Mouse (Mus musculus) CD4-positive naive resting alpha-beta T cell, adult 76 days (primary cell): ENCODE data around the gene Olfr152. TPM values are rescaled to one million over a fixed set of nuclear protein-coding genes. Genes with fewer than 3 reads are reported as not detected.

Experiments
- total RNA-seq: library from RNA; stranded (reverse); gene quantifications from one replicate; pipeline ENCODE4 v1.2.4, GENCODE M21; 2023

The Olfr152 gene
- total RNA-seq, result not detected

DNA sequence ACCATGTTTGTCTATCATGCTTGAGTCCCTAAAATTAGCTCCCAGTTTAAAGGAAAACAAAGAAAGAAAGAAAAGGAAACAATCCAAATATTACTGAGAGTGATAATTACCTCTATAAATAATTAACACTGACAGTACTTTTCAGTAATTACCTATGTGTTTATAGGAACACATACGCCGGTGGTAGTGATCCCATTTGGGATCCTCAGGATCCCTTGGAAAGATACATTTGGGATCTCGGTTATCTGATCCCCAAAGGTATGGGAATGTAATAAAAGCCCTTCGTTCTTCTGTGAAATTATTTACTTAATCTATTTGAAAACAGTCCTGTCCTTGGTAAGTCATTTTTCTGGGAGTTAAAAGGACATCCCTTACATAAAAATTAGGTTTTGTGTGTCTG is at the start of gene Olfr152:
TSS of gene Olfr152 (plus strand) at position 301 of the 400 bp plus-strand sequence.

DNA sequence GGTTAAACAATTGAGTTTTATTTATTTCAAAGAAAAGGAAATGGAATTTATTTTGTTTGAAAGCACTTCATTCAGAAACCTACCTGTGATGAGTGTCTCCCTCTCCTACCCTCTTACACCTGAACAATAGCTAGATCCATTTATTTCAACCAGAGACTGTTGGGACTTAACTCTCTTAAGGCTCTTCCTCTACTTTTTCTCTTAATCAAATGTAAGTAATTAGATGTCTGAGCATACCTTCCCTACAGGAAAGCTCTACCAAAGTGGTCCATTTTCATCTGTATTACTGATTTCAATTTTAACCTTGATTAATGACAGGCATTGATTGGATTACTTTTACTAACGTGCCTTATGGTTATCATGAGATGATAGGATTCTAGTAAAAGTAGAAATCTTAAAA is 39.4 kb upstream of the Olfr152 start, which contains the start of gene Olfr1138:
TSS of gene Olfr1138 (minus strand) at position 101 of the 400 bp plus-strand sequence.

DNA sequence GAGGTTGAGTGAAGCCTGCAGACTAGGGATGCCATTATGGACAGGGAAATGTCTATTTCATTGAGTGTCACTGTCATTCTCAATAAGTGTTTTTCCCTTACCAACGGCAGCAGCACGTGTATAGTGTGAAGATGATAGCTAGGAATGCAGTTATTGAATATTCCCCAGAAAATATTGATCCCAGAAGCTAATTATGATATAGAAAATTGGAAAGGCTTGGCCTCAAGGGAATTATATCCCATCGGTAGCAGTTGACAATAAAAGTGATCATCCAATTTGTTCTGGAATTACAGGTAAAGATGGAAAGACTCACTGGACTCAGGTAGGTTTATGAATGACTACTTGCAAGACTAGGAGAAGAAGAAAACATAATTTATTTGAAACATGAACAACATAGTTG is 35.8 kb upstream of the Olfr152 start, which contains the start of gene Olfr1140:
TSS of gene Olfr1140 (plus strand) at position 301 of the 400 bp plus-strand sequence.

DNA sequence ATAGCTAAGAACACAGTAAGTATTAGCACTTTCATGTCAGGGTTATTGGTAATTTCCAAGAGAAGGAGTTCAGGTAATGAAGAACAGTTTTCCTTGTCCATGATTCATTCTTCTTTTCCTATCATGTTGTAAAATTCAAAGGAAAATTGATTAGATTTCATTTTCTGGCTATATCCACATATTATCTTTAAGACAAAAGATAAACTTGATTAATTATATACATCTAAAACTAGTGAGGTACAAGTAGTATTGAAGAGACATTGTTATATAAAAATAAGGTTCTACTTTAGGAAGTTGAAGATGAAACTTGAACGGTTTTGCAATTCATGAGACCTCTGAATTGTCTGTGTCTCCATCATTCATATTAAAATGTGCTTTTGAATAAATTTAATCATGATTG is 25.4 kb upstream of the Olfr152 start, which contains the start of gene Olfr1141:
TSS of gene Olfr1141 (minus strand) at position 101 of the 400 bp plus-strand sequence.

DNA sequence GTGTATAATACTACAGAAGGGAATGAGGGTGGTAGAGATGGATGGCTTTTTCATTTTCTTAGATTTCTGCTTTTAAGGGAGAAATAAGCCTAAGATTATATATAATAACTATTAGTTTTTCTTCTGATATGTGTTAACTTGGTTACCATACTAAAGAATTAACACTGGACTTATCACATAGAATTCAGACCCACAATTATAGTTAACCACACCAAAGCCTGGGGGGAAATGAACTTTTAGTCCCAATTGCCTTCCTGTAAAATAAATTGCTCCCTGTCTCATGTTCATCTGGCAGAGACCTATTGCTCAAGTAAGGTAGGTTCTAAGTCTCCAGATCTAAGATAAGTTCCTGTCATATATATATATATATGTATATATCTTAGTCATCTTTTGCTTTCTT is 21.0 kb downstream of the Olfr152 start, which contains the start of gene Olfr1143:
TSS of gene Olfr1143 (plus strand) at position 301 of the 400 bp plus-strand sequence.

DNA sequence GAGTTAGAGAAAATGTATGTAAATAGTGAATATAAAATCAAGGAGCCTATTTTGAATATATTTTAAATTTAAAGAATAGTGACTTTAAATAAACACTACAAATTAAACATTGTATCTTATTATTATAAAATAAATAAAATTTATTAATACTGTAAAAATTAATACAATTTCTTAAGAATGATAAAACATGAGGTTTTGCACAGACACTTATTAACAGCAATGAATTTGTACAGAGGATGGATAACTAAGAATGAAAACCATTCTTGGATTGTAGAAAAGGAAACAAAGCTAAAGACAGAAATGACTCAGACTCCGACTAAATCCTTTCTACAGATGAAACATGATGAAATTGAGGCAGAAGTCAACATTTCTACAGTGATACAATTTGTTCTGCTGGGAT is 30.2 kb downstream of the Olfr152 start, which contains the start of gene Olfr1145:
TSS of gene Olfr1145 (plus strand) at position 301 of the 400 bp plus-strand sequence.

DNA sequence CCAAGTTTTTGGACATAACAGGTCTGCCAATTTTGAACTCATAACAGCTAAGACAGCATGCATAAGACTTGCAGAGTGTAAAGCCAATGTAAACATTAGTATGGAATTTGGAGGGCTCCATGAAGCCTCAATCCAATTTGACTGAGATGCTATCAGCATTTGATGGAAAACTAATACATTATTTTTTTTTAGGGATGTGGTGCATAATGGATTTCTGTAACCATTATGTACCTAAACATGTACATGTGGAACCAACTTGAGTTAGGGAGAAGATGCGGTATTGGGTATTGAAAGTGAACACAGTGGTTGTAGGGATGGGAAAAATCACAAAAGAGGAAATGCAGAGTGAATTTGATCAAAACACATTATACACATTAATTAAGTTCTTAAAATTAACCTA is 51.0 kb downstream of the Olfr152 start, which contains the start of gene Olfr1148:
TSS of gene Olfr1148 (plus strand) at position 301 of the 400 bp plus-strand sequence.

Other genes with a start within 250 kb of the Olfr152 start
- gene Olfr153, start 247.7 kb upstream of the Olfr152 start, total RNA-seq, result not detected
- not detected for gene Olfr1128, start 233.9 kb upstream of the Olfr152 start, total RNA-seq
- not detected for gene Olfr1129, start 205.6 kb upstream of the Olfr152 start, total RNA-seq
- not detected for gene Olfr1130, start 173.3 kb upstream of the Olfr152 start, total RNA-seq
- gene Olfr1131, start 152.4 kb upstream of the Olfr152 start, total RNA-seq, result not detected
- gene Olfr1132, start 141.9 kb upstream of the Olfr152 start, total RNA-seq, result not detected
- gene Olfr1133, start 132.1 kb upstream of the Olfr152 start, total RNA-seq, result not detected
- not detected for gene Olfr1134, start 121.0 kb upstream of the Olfr152 start, total RNA-seq
- gene Olfr1135, start 105.8 kb upstream of the Olfr152 start, total RNA-seq, result not detected
- not detected for gene Olfr1136, start 85.5 kb upstream of the Olfr152 start, total RNA-seq
- gene Olfr1137, start 66.3 kb upstream of the Olfr152 start, total RNA-seq, result not detected
- gene Olfr1138, start 39.5 kb upstream of the Olfr152 start, total RNA-seq, result not detected
- gene Olfr1140, start 35.7 kb upstream of the Olfr152 start, total RNA-seq, result not detected
- gene Olfr1141, start 25.5 kb upstream of the Olfr152 start, total RNA-seq, result not detected
- not detected for gene Olfr1143, start 21.1 kb downstream of the Olfr152 start, total RNA-seq
- not detected for gene Olfr1145, start 30.3 kb downstream of the Olfr152 start, total RNA-seq
- not detected for gene Olfr1148, start 51.0 kb downstream of the Olfr152 start, total RNA-seq
- gene Olfr1150-ps1, start 64.5 kb downstream of the Olfr152 start, total RNA-seq, result not detected
- gene Olfr1151, start 76.4 kb downstream of the Olfr152 start, total RNA-seq, result not detected
- not detected for gene Olfr1152, start 87.0 kb downstream of the Olfr152 start, total RNA-seq
- not detected for gene Olfr1153, start 115.5 kb downstream of the Olfr152 start, total RNA-seq
- not detected for gene Olfr1154, start 125.7 kb downstream of the Olfr152 start, total RNA-seq
- gene Olfr1155, start 165.7 kb downstream of the Olfr152 start, total RNA-seq, result not detected
- not detected for gene Olfr1156, start 173.6 kb downstream of the Olfr152 start, total RNA-seq
- gene Olfr1157, start 188.8 kb downstream of the Olfr152 start, total RNA-seq, result not detected
- gene Olfr74, start 195.2 kb downstream of the Olfr152 start, total RNA-seq, result not detected
- not detected for gene Olfr1158, start 210.6 kb downstream of the Olfr152 start, total RNA-seq
- gene Olfr1160, start 228.8 kb downstream of the Olfr152 start, total RNA-seq, result not detected
- gene Olfr1161, start 243.3 kb downstream of the Olfr152 start, total RNA-seq, result not detected